Mouse (Mus musculus) olfactory bulb, adult 2 months (tissue): ENCODE measurements at regions not wholly inside any gene's neighbourhood (a gene's known extent, or its start where the extent isn't known, plus 50 kb on each side); places are given as distances from the start of the nearest gene placed in this dataset.

Experiments
- CTCF ChIP-seq: fragments of 200-500 bp; IDR thresholded peaks from 2 replicates; pipeline ENCODE4 v1.5.1; 2012; ENCODE audit warnings: low read depth, mild to moderate bottlenecking, low read length, moderate library complexity; ENCODE audit not compliant: insufficient read depth
- POLR2A ChIP-seq: fragments of 200-500 bp; IDR thresholded peaks from 2 replicates; pipeline ENCODE4 v1.6.1; 2012; ENCODE audit warnings: mild to moderate bottlenecking, low read depth, low read length, moderate library complexity; ENCODE audit not compliant: insufficient read depth

DNA sequence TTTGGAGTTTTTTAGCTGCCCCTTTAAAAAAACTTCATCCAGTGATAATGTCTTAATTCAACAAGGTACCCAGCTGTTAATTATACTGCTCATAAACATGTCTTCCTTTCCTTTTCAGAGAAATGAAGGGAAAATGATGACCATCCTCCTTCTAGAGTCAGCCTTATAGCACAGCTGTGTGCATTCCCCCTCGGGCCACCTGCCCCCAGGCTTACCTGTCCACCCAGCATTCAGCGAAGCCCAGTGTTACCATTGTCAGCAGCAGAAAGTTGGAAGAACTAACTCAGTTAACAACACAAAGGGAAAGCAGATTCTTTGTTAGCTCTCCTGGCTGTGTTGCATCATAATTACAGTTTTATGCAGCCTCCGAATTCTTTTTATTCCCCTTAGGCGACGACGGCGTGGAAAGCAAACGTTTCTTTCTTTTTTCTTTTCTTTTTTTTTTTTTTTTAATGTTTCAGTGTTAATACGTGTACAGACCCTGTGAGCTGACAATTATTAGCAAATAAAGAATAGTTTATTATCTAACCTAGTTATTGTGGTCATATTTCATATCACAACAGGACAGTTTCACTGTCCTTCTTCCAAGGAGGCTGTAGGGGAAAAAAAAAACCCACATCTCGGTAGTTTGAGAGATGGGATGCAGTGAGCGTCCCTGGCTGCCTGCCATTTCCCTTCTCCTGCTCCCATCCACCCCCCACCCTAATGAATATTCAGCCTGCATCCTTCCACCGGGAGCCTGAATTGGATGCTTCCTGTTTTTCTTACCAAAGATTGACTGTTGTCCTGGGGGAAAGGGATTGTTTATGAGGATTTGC, 117.3 kb downstream of the Gm19410 start:
- TF ChIP-seq POLR2A (no peak), CTCF (no peak)
